Mouse (Mus musculus) forebrain, embryonic 11.5 days (tissue): Measurements from ENCODE around the gene Rab40c. TPM values are rescaled to one million over a fixed set of nuclear protein-coding genes. Genes with fewer than 3 reads are reported as not detected.
A peak's percentile ranks its signal among the peaks of the same experiment; 100 is the strongest.

Source experiments
- ATAC-seq: fragments of 200-750 bp; cut with Nextera tagmentation; replicated peaks from 2 replicates; pipeline ENCODE4 v1.8.0; 2017; ENCODE audit warnings: moderate TSS enrichment; ENCODE audit not compliant: low FRiP score
- DNase-seq: peaks from one replicate; pipeline ENCODE4 v3.0.0-alpha.2; 2017; ENCODE audit warnings: low spot score
- H3K27ac ChIP-seq: fragments of 300-500 bp; sonication (generic); 2 replicates; pipeline ENCODE4 v1.5.1; 2014; ENCODE audit warnings: low read depth, low read length
- H3K27me3 ChIP-seq: fragments of 300-500 bp; sonication (generic); 2 replicates; pipeline ENCODE4 v1.6.1; 2014; ENCODE audit warnings: mild to moderate bottlenecking, low read length, mixed read lengths; ENCODE audit not compliant: control insufficient read depth, insufficient read depth
- H3K36me3 ChIP-seq: fragments of 300-500 bp; sonication (generic); 2 replicates; pipeline ENCODE4 v1.6.1; 2014; ENCODE audit warnings: mild to moderate bottlenecking, low read length, moderate library complexity, mixed read lengths; ENCODE audit not compliant: control insufficient read depth, insufficient read depth
- H3K4me1 ChIP-seq: fragments of 300-500 bp; sonication (generic); replicated peaks from 2 replicates; pipeline ENCODE4 v1.6.1; 2014; ENCODE audit warnings: low read length, mixed read lengths; ENCODE audit not compliant: control insufficient read depth, insufficient read depth
- H3K4me2 ChIP-seq: fragments of 300-500 bp; sonication (generic); 2 replicates; pipeline ENCODE4 v1.6.1; 2014; ENCODE audit warnings: low read depth, mild to moderate bottlenecking, low read length, moderate library complexity, mixed read lengths; ENCODE audit not compliant: severe bottlenecking
- H3K4me3 ChIP-seq: fragments of 300-500 bp; sonication (generic); 2 replicates; pipeline ENCODE4 v1.5.1; 2014; ENCODE audit warnings: low read depth, low read length
- H3K9ac ChIP-seq: fragments of 300-500 bp; sonication (generic); 2 replicates; pipeline ENCODE4 v1.6.1; 2014; ENCODE audit warnings: low read length
- H3K9me3 ChIP-seq: fragments of 300-500 bp; sonication (generic); 2 replicates; pipeline ENCODE4 v1.6.1; 2016; ENCODE audit warnings: low read length, mixed read lengths; ENCODE audit not compliant: control insufficient read depth
- WGBS: fragments of 180-500 bp; shearing (Covaris S2); extraction: QIAGEN DNeasy Blood & Tissue Kit; methylation state at CpG from one replicate; pipeline ENCODE4 v1.1.7; 2014; 5-methylcytosine and 5-hydroxymethylcytosine counted together
- polyA plus RNA-seq: library from polyadenylated mRNA; unstranded; fragments of >200 nt; fragmentation: Nextera tagmentation; extraction: Ambion mirVana; gene quantifications from 2 replicates; pipeline ENCODE4 v1.2.1, GENCODE M21; 2014

Rab40c gene
- polyA plus RNA-seq, 1 experiment from 2014 or later = 20.1 TPM

- DNase-seq = no peak
- no peaks in the 10 kb centered on the region for H3K9me3 ChIP-seq
- H3K4me2 ChIP-seq = no peak overlapping the region
- H3K9ac ChIP-seq = no peak overlapping the region
- H3K27me3 ChIP-seq = no peaks in the 10 kb centered on the region
- no peak overlapping the region for H3K4me3 ChIP-seq
- no peak for ATAC-seq
- 97% methylated on average over 1 of the region's 1 CpGs for WGBS
- no peak overlapping the region for H3K27ac ChIP-seq
- H3K4me1 ChIP-seq = no peaks in the 10 kb centered on the region
- no peaks in the 10 kb centered on the region for H3K36me3 ChIP-seq
Measured at GRCm38 (mm10) chr17:25900193-25900592, 19.3 kb downstream of the Rab40c start.

DNA sequence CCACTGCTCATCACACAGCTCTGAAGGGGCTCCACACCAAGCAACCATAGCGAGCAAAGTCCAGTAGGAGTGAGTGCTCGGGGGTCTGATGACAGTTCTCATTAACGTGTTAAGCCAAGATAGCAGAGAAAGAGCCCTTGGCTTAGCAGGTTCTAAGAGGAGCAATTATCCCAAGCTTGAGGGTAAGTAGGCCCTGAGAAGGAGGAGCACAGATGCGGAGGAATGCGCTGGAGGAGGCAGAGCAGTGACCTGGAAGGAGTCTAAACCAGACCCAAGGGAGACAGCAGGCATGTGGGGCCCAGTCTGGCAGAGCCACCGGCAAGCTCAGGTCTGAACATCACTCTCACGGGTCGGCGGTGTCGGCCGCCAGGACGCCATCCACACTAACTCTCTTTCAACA lies 23.6 kb downstream of the Rab40c start:
- Histone ChIP-seq H3K27me3 (no peaks in the 10 kb centered on the region), H3K4me1 (no peaks in the 10 kb centered on the region; the same call in 1 of the 2 replicates), H3K27ac (no peak overlapping the region), H3K4me3 (no peak overlapping the region), H3K9me3 (no peaks in the 10 kb centered on the region), H3K9ac (no peak overlapping the region), H3K4me2 (no peak overlapping the region), H3K36me3 (no peaks in the 10 kb centered on the region)
- no peak for DNase-seq
- 67% methylated on average over 12 of the region's 12 CpGs for WGBS
- no peak for ATAC-seq

DNA sequence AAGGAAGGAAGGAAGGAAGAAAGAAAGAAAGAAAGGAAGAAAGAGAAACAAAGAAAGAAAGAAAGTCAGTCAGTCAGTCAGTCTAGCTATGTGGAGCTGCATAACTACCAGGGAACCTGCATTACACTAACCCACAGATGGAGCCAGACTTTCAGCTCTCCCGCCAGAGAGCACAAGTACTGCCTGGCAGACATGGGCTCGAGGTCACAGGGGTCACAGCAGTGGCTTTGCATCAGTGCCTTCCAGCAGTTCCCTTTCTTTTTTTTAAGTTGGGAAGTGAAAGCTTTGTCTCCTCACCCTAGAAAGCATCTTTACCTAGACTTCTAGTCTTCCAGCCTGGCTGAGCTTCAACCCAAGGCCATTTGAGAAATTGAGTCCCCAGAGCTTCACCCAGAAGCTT lies 24.1 kb downstream of the Rab40c start:
- Histone ChIP-seq H3K36me3 (no peaks in the 10 kb centered on the region), H3K27ac (no peak overlapping the region), H3K9ac (no peak overlapping the region), H3K27me3 (no peaks in the 10 kb centered on the region), H3K4me3 (no peak overlapping the region), H3K4me2 (no peak overlapping the region), H3K4me1 (no peaks in the 10 kb centered on the region; the same call in 1 of the 2 replicates), H3K9me3 (no peaks in the 10 kb centered on the region)
- DNase-seq = no peak
- ATAC-seq = no peak
- 59% methylated on average over 2 of the region's 2 CpGs for WGBS

DNA sequence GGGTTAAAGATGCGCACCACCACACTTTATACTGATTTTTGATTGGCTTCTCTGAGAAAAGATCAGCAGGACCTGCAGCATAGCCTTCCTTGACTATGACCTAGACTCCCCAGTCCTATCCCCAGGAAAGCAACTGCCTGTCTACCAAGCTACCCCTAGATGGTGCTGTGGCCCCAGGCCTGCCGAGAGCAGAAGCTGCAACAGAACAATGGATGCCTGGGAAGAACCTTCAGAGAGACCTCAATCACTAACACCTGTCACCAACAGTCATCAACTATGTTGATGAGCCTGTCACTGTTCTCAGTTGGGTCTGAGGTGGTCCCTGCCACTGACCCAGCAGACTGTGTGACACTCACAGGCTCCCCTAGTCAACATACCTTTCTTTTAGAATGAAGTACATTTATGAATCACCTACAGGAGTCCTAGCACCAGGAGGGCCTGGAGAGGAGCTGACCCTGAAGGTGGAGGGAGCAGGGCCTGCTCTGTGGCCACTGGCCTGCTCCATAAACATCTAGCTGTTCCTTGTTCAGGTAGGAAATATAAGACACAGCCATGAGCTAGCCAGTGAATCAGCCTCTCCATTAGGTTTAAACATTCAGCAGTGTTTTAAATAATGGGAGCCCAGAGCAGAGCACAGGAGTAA lies 25.4 kb downstream of the Rab40c start:
- no peak overlapping the region for H3K4me2 ChIP-seq
- no peaks in the 10 kb centered on the region for H3K9me3 ChIP-seq
- no peaks in the 10 kb centered on the region for H3K36me3 ChIP-seq
- H3K27me3 ChIP-seq = no peaks in the 10 kb centered on the region
- no peak overlapping the region for H3K4me3 ChIP-seq
- H3K9ac ChIP-seq = no peak overlapping the region; the same call in 1 of the 2 replicates
- H3K27ac ChIP-seq = no peak overlapping the region
- WGBS = 40% methylated on average over 2 of the region's 2 CpGs
- ATAC-seq (peak; percentile 66; the same call in 1 of the 2 replicates), DNase-seq (peak; percentile 79)
- H3K4me1 ChIP-seq = no peaks in the 10 kb centered on the region; the same call in 1 of the 2 replicates

GRCm38 (mm10) chr17:25888837-25889236 lies 30.7 kb downstream of the Rab40c start:
- DNase-seq (no peak), ATAC-seq (no peak)
- no peak overlapping the region for H3K4me2 ChIP-seq
- no peak overlapping the region for H3K4me3 ChIP-seq
- no peaks in the 10 kb centered on the region for H3K27me3 ChIP-seq
- no peak overlapping the region for H3K9ac ChIP-seq
- 80% methylated on average over 3 of the region's 3 CpGs for WGBS
- H3K36me3 ChIP-seq = no peaks in the 10 kb centered on the region; the same call in 1 of the 2 replicates
- H3K4me1 ChIP-seq = no peaks in the 10 kb centered on the region
- H3K27ac ChIP-seq = no peak overlapping the region
- H3K9me3 ChIP-seq = no peaks in the 10 kb centered on the region

- DNase-seq (no peak), ATAC-seq (no peak)
- Histone ChIP-seq H3K4me1 (no peaks in the 10 kb centered on the region), H3K9me3 (no peaks in the 10 kb centered on the region), H3K36me3 (no peaks in the 10 kb centered on the region; the same call in 1 of the 2 replicates), H3K4me2 (no peak overlapping the region), H3K9ac (no peak overlapping the region), H3K27ac (no peak overlapping the region), H3K4me3 (no peak overlapping the region), H3K27me3 (no peaks in the 10 kb centered on the region)
- 87% methylated on average over 10 of the region's 10 CpGs for WGBS
Measured at GRCm38 (mm10) chr17:25887467-25887866, 32.1 kb downstream of the Rab40c start.

- H3K9me3 ChIP-seq = no peaks in the 10 kb centered on the region
- H3K4me3 ChIP-seq = no peak overlapping the region
- H3K36me3 ChIP-seq = no peaks in the 10 kb centered on the region; the same call in 1 of the 2 replicates
- H3K4me1 ChIP-seq = peaks cover 1% of the 10 kb centered on the region; the same call in 1 of the 2 replicates
- no peak for DNase-seq
- no peak overlapping the region for H3K9ac ChIP-seq
- H3K27me3 ChIP-seq = no peaks in the 10 kb centered on the region
- ATAC-seq = no peak
- H3K4me2 ChIP-seq = no peak overlapping the region
- H3K27ac ChIP-seq = no peak overlapping the region
Measured at GRCm38 (mm10) chr17:25886806-25887205, 32.7 kb downstream of the Rab40c start.

DNA sequence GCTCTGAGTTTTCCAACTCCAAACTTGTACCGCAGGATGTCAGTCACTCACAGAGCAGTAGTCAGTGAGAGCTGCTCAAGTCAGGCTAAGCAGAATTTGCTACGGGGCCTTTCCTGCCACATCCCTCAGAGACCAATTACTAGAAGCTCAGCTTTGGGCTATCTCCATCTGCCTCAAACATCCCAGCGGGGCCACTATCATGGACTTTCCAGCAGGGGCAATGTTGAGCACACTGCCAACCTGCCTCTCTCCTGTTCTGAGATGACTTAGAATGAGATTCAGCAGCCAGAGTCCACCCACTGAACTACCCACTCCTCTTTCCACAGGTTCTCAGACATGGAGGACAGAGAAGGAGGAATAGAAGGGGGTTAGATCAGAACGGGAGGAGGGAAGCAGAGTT lies 33.9 kb downstream of the Rab40c start:
- Histone ChIP-seq H3K9ac (no peak overlapping the region), H3K4me1 (peaks cover 11% of the 10 kb centered on the region), H3K9me3 (no peaks in the 10 kb centered on the region), H3K4me2 (no peak overlapping the region), H3K4me3 (no peak overlapping the region), H3K36me3 (no peaks in the 10 kb centered on the region; the same call in 1 of the 2 replicates), H3K27ac (no peak overlapping the region), H3K27me3 (no peaks in the 10 kb centered on the region)
- ATAC-seq (no peak), DNase-seq (no peak)
- 60% methylated on average over 4 of the region's 4 CpGs for WGBS

GRCm38 (mm10) chr17:25883824-25884223 lies 35.7 kb downstream of the Rab40c start:
- Histone ChIP-seq H3K27me3 (no peaks in the 10 kb centered on the region), H3K4me3 (no peak overlapping the region), H3K27ac (no peak overlapping the region), H3K4me1 (peaks cover 18% of the 10 kb centered on the region), H3K9me3 (no peaks in the 10 kb centered on the region), H3K4me2 (no peak overlapping the region), H3K9ac (no peak overlapping the region), H3K36me3 (no peaks in the 10 kb centered on the region; the same call in 1 of the 2 replicates)
- peak; percentile 46 for DNase-seq
- WGBS = 93% methylated on average over 3 of the region's 3 CpGs
- ATAC-seq = no peak
